Mouse (Mus musculus) heart, postnatal 0 days (tissue): ENCODE data around the gene Tsen54.

Experiments used
- CTCF ChIP-seq: IDR thresholded peaks from 2 replicates; pipeline ENCODE4 v1.5.1; 2016; ENCODE audit warnings: antibody characterized with exemption, control low read depth, low read depth
- EP300 ChIP-seq: IDR thresholded peaks from 2 replicates; pipeline ENCODE4 v1.6.1; 2016; ENCODE audit warnings: antibody characterized with exemption, low read depth

GRCm38 (mm10) chr11:115823774-115824740 is 9.5 kb downstream of the Tsen54 start, which contains the start of gene Llgl2:
- TF ChIP-seq CTCF (no peak), EP300 (no peak)
